Mouse (Mus musculus): ENCODE results near the gene Zdhhc11. TPM values are rescaled to one million over a fixed set of nuclear protein-coding genes. Genes with fewer than 3 reads are reported as not detected.

Zdhhc11 gene
- polyA plus RNA-seq, 1 experiment from 2014 or later: not detected

DNA sequence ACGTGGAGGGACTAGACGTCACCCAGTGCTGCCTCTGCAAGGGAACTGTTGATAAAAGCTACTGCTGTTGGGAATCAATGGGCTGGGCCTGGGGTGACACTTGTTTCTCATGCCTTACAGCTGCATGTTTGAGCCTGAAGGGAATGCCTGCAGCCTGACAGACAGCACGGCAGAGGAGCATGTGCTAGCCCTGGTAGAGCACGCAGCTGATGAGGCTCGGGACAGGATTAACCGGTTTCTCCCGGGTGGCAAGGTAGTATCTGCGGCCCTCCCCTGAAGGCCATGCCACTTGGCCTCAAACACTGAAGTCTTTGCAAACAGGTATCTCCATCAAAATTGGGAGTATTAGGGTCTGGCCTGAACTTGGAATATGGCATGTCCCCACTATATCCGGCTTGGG lies 19.0 kb upstream of the Zdhhc11 start:
- H3K9ac ChIP-seq (replicated peaks; ENCODE audit: low read depth): no peak overlapping the region
- H3K27me3 ChIP-seq (replicated peaks; ENCODE audit: insufficient read depth, low read length): no peaks in the 10 kb centered on the region
- H3K27ac ChIP-seq (ENCODE audit: low read length): no peak overlapping the region
- WGBS: 83% methylated on average over 9 of the region's 9 CpGs
- no peak for ATAC-seq
- DNase-seq (ENCODE audit: low spot score): no peak
- H3K4me2 ChIP-seq (replicated peaks; ENCODE audit: low read depth, low read length): no peak overlapping the region
- no peaks in the 10 kb centered on the region for H3K9me3 ChIP-seq (ENCODE audit: low read length)
- no peaks in the 10 kb centered on the region for H3K4me1 ChIP-seq (ENCODE audit: insufficient read depth, low read depth, low read length)
- no peak overlapping the region for H3K4me3 ChIP-seq (ENCODE audit: low read depth, low read length)
- peaks cover 70% of the 10 kb centered on the region for H3K36me3 ChIP-seq (ENCODE audit: insufficient read depth, low read length)
- TF ChIP-seq EP300 (IDR thresholded peaks at IDR 0.05): no peak
- no peak for TF ChIP-seq CTCF (IDR thresholded peaks at IDR 0.05)

DNA sequence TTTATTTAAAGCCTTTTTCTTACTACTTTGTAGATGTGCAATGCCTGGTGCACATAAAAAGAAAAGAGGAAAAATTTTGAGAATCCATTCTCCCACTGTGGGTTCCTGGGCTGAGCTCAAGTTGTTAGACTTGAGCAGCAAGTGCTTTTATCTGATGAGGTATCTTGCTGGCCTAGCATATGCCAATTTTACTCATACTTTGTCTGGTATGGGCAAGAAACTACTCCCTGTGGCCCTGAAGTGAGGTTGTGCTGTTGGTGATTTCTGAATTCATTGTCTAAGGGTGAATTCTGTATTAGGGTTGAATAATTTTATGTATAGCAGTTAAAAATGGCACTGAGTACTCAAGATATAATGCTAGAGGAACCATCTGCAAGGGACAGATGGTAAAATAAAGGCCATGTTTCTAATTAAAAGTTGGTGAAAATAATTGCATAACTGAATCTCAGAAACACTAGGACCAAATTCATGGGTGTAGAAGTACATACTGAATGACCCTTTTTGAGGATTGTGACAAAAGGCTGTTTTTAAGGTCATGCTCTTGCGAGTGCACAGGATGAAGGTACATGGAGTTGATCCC lies 10.0 kb upstream of the Zdhhc11 start:
- no peak for DNase-seq (ENCODE audit: low spot score)
- H3K9me3 ChIP-seq (ENCODE audit: low read length): no peaks in the 10 kb centered on the region
- H3K4me1 ChIP-seq (ENCODE audit: insufficient read depth, low read depth, low read length): no peaks in the 10 kb centered on the region
- H3K27ac ChIP-seq (ENCODE audit: low read length): no peak overlapping the region
- TF ChIP-seq CTCF (IDR thresholded peaks at IDR 0.05) (no peak), EP300 (IDR thresholded peaks at IDR 0.05) (no peak)
- no peaks in the 10 kb centered on the region for H3K27me3 ChIP-seq (replicated peaks; ENCODE audit: insufficient read depth, low read length)
- H3K4me2 ChIP-seq (replicated peaks; ENCODE audit: low read depth, low read length): no peak overlapping the region
- 100% methylated on average over 1 of the region's 1 CpGs for WGBS
- H3K4me3 ChIP-seq (ENCODE audit: low read depth, low read length): no peak overlapping the region
- peaks cover 56% of the 10 kb centered on the region for H3K36me3 ChIP-seq (ENCODE audit: insufficient read depth, low read length)
- no peak overlapping the region for H3K9ac ChIP-seq (replicated peaks; ENCODE audit: low read depth)
- ATAC-seq: no peak

GRCm38 (mm10) chr13:73954666-73955065 lies 9.0 kb upstream of the Zdhhc11 start:
- no peak for ATAC-seq
- TF ChIP-seq EP300 (IDR thresholded peaks at IDR 0.05) (no peak), CTCF (IDR thresholded peaks at IDR 0.05) (no peak)

GRCm38 (mm10) chr13:73955531-73955930 lies 8.1 kb upstream of the Zdhhc11 start:
- no peak overlapping the region for H3K4me3 ChIP-seq (ENCODE audit: low read depth, low read length)
- DNase-seq (ENCODE audit: low spot score): no peak
- H3K4me2 ChIP-seq (replicated peaks; ENCODE audit: low read depth, low read length): no peak overlapping the region
- no peaks in the 10 kb centered on the region for H3K4me1 ChIP-seq (ENCODE audit: insufficient read depth, low read depth, low read length)
- TF ChIP-seq CTCF (IDR thresholded peaks at IDR 0.05): no peak
- TF ChIP-seq EP300 (IDR thresholded peaks at IDR 0.05): no peak
- H3K36me3 ChIP-seq (ENCODE audit: insufficient read depth, low read length): peaks cover 55% of the 10 kb centered on the region
- 85% methylated on average over 5 of the region's 5 CpGs for WGBS
- no peak overlapping the region for H3K9ac ChIP-seq (replicated peaks; ENCODE audit: low read depth)
- H3K27ac ChIP-seq (ENCODE audit: low read length): no peak overlapping the region
- no peaks in the 10 kb centered on the region for H3K27me3 ChIP-seq (replicated peaks; ENCODE audit: insufficient read depth, low read length)
- H3K9me3 ChIP-seq (ENCODE audit: low read length): no peaks in the 10 kb centered on the region
- ATAC-seq: no peak

More at GRCm38 (mm10) chr13:73954666-73955065, 9.0 kb upstream of the Zdhhc11 start:
- Histone ChIP-seq H3K9me3 (ENCODE audit: low read length) (no peaks in the 10 kb centered on the region), H3K9ac (replicated peaks; ENCODE audit: low read depth) (no peak overlapping the region), H3K4me2 (replicated peaks; ENCODE audit: low read depth, low read length) (no peak overlapping the region), H3K4me3 (ENCODE audit: low read depth, low read length) (no peak overlapping the region), H3K36me3 (ENCODE audit: insufficient read depth, low read length) (peaks cover 54% of the 10 kb centered on the region), H3K27ac (ENCODE audit: low read length) (no peak overlapping the region), H3K27me3 (replicated peaks; ENCODE audit: insufficient read depth, low read length) (no peaks in the 10 kb centered on the region), H3K4me1 (ENCODE audit: insufficient read depth, low read depth, low read length) (no peaks in the 10 kb centered on the region)
- 65% methylated on average over 6 of the region's 6 CpGs for WGBS
- no peak for DNase-seq (ENCODE audit: low spot score)

GRCm38 (mm10) chr13:73960117-73960652 lies 3.5 kb upstream of the Zdhhc11 start:
- Histone ChIP-seq H3K4me1 (ENCODE audit: insufficient read depth, low read depth, low read length) (no peaks in the 10 kb centered on the region), H3K27me3 (replicated peaks; ENCODE audit: insufficient read depth, low read length) (no peaks in the 10 kb centered on the region), H3K27ac (ENCODE audit: low read length) (no peak overlapping the region), H3K4me3 (ENCODE audit: low read depth, low read length) (no peak overlapping the region), H3K9ac (replicated peaks; ENCODE audit: low read depth) (no peak overlapping the region), H3K36me3 (ENCODE audit: insufficient read depth, low read length) (peaks cover 47% of the 10 kb centered on the region), H3K4me2 (replicated peaks; ENCODE audit: low read depth, low read length) (no peak overlapping the region), H3K9me3 (ENCODE audit: low read length) (no peaks in the 10 kb centered on the region)
- 79% methylated on average over 10 of the region's 10 CpGs for WGBS
- no peak for TF ChIP-seq CTCF (IDR thresholded peaks at IDR 0.05)
- no peak for TF ChIP-seq EP300 (IDR thresholded peaks at IDR 0.05)
- ATAC-seq (no peak), DNase-seq (ENCODE audit: low spot score) (no peak)

DNA sequence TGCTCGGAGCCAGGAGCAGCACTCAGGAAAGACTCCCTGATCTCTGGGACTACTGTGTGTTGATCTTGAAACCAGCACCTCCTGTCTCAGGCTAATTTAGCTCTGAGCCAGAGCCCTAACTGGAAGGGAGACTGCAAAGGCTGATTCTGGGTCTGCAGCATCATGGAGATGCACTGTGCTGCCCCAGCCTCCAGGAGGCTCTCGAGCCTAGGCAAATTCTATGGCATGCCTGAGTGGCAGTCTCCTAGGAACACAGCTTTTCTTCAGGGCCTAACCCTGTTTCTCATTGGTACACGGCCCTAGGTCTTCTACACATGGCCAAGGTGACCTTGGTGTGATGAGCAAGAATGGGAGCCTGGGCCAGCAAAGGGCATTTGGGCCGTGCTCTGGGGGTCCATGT lies 2.5 kb upstream of the Zdhhc11 start:
- Histone ChIP-seq H3K4me1 (ENCODE audit: insufficient read depth, low read depth, low read length) (no peaks in the 10 kb centered on the region), H3K4me3 (ENCODE audit: low read depth, low read length) (no peak overlapping the region), H3K9me3 (ENCODE audit: low read length) (no peaks in the 10 kb centered on the region), H3K4me2 (replicated peaks; ENCODE audit: low read depth, low read length) (no peak overlapping the region), H3K9ac (replicated peaks; ENCODE audit: low read depth) (no peak overlapping the region), H3K27me3 (replicated peaks; ENCODE audit: insufficient read depth, low read length) (no peaks in the 10 kb centered on the region), H3K27ac (ENCODE audit: low read length) (no peak overlapping the region), H3K36me3 (ENCODE audit: insufficient read depth, low read length) (peaks cover 41% of the 10 kb centered on the region)
- peak; percentile 58 for TF ChIP-seq CTCF (IDR thresholded peaks at IDR 0.05)
- TF ChIP-seq EP300 (IDR thresholded peaks at IDR 0.05): no peak
- ATAC-seq: peak; percentile 35; the same call in 1 of the 2 replicates
- WGBS: 75% methylated on average over 4 of the region's 4 CpGs
- DNase-seq (ENCODE audit: low spot score): no peak

All from lung, postnatal 0 days (tissue).